Mouse (Mus musculus) heart, adult 18-20 months (tissue): ENCODE measurements around the gene Lpcat4. TPM values are rescaled to one million over a fixed set of nuclear protein-coding genes. Genes with fewer than 3 reads are reported as not detected.
"Not testable (repeated sequence)": the region's sequence is repeated elsewhere in the genome, so short reads cannot be mapped to it uniquely, and the experiment has no call there.

Experiments used
- DNase-seq, 2 experiments: peaks; one replicate each; pipeline ENCODE4 v3.0.0; 2021 to 2022; ENCODE audit warnings: mixed read lengths in 1 of 2
- total RNA-seq, 2 experiments: library from RNA; stranded (reverse); gene quantifications; 2 replicates each; pipeline ENCODE4 v1.2.3; 2021

Lpcat4 gene
- total RNA-seq, 2 experiments from 2014 or later, result 2.0 to 3.0 TPM

DNA sequence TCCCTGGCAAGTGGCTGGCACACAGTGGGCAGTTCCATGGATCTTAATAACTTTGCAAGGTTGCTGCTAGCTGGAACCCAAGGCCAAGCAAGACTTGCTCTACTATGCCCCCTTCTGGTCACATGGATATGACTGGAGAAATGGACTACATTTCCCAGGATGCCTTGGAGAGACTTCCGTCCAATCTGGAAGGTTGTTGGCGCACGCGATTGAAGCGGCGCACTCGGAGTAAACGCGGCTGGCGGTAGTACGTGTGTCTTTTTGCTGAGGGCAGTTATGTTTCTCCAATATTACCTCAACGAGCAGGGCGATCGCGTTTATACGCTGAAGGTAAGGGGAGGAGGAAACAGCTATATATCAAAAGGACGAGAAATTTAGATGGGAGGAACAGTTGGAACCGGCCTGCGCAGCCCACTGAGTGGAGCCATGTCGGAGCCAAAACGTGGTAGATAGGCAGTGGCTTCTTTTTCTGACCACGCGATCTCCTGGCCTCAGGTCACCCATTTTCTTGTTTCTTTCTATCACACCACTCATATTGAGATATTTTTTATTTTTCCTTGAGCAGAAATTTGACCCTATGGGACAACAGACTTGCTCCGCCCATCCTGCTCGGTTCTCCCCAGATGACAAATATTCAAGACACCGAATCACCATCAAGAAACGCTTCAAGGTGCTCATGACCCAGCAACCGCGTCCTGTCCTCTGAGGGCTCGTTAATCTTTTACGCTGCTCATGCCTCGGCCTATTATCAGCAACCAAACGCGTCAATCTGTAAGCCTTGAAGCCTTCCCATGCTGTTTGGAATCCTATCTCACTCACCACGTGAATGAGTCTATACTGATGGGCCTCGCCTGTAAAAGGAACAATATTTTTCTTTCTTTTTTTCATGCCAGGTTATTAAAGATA is 22.7 kb downstream of the Lpcat4 start, which contains the start of gene Nop10:
Gene Nop10, plus strand, starts transcription at position 179 of the 906 bp plus-strand sequence.
- peak; percentile 90 to 91 for DNase-seq

DNA sequence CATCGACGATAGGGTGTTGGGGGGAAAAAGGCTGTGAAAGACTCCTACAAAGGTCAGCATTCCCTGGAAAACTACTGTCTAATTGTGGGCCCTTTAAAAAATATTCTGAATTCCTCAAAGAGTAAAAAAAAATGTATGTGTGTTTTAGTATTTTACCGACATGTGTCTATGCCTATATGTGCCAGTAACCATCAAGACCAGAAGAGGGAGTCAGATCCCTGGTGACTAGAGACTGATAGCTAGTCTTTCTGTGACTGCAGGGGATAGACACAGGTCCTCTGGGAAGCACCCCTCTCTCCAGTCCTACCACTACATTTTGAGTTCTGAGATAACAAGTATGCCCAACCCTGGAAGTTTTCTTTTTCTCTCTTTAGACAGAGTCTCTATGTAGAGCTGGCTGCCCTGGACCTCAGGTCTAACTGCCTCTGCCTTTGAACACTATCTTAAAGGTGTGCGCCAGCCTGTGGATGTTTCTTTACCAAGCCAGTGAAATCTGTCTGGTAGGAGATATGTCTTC is 23.6 kb downstream of the Lpcat4 start:
- DNase-seq, result no peak

DNA sequence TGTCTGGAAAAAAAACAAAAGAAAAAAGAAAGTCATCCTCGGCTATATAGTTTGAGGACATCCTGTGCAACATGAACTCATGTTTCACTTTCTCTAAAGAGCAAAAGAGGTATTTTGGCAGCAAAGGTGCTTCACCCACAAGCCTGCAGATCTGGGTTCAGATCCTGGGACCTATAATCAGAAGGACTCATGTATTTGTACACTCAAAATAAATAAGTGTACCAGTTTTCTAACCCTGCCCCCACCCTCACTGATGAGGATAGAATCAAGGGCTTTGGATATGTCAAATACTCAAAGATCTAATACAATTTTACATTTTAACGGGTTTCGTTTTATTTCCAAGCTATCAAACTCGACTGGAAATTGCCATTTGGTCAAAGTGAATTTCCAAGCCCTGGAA is 25.1 kb downstream of the Lpcat4 start:
- no peak for DNase-seq

GRCm38 (mm10) chr2:112265448-112266241 is 26.4 kb downstream of the Lpcat4 start, which contains the start of gene Slc12a6:
Gene Slc12a6, plus strand, starts transcription at chr2:112265825.
- DNase-seq, result peak; percentile 92 to 96

DNA sequence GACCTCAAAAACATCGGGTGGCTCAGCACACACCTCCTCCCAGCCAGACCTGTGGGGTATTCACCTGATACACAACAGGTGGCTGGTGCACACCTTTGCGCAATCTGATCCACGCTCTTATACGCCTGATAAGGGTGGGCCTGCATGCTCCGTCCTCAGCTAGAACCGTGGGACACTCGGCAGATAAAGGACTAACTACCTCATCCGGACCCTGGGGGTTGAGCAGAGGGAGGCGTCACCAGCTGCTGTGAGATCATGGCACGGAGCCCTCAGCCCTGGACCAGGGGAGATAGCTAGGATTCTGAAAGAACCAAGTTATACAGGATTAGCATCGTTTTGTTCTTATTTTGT is 26.9 kb downstream of the Lpcat4 start, which contains the start of gene Gm21985:
Gene Gm21985, plus strand, starts transcription at position 73 of the 351 bp plus-strand sequence.
- peak; percentile 77 to 78 for DNase-seq

DNA sequence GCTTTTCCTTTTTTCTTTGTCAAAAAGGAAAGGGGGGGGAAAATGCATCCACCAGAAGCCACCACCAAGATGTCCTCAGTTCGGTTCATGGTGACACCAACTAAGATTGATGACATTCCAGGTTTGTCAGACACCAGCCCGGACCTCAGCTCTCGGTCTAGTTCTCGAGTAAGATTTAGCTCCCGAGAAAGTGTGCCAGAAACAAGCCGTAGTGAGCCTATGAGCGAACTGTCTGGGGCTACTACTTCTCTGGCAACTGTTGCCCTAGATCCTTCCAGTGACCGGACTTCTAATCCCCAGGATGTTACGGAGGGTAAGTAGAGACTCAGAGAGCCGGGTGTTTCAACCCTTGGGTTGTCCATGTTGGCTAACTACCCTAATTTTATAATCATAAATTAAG is 27.5 kb downstream of the Lpcat4 start:
- DNase-seq, result peak; percentile 51 to 69

- DNase-seq, result peak in 1 of 2 experiments; percentile 38
These were observed 28.4 kb downstream of the Lpcat4 start for GRCm38 (mm10) chr2:112267547-112268269.

GRCm38 (mm10) chr2:112270011-112270410 is 30.7 kb downstream of the Lpcat4 start:
- peak; percentile 38 to 55 for DNase-seq

DNA sequence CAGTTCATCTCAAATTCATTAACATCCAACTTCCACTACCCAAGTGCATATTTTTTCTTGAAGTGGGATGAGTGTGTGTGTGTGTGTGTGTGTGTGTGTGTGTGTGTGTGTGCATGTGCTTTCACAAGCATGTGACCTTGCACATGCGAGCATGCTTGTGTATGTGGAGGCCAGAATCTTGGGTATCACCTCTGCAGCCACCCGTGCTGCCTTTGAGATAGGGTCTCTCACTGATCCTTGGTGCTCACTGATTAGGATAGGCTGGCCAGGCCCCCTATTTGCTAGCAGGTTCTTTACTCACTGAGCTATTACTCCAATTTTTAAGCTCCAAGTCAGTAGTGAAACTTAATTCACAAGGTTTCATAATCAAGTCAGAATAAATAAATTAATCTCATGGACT is 33.6 kb downstream of the Lpcat4 start:
- no peak for DNase-seq

GRCm38 (mm10) chr2:112273474-112273873 is 34.2 kb downstream of the Lpcat4 start:
- no peak for DNase-seq

GRCm38 (mm10) chr2:112276870-112277269 is 37.6 kb downstream of the Lpcat4 start:
- DNase-seq, result no peak

DNA sequence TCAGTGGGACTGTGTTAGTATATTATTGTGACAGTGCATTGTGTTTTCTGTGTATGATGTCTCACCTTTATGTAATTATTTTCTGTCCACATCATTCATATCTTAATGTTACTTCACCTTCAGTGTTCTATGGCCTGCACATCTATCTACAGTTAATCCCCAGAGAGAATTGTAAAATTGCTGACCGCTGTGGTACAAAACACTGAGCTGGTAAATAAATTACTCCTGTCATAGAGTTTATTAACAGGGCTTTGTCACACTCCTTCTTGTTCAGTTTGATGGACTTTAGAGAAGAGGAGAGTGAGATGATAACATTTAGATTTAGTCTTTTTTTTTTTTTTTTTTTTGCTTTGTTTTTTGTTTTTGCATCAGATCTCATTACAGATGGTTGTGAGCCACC is 43.6 kb downstream of the Lpcat4 start:
- DNase-seq, result no peak

GRCm38 (mm10) chr2:112284363-112285030 is 45.2 kb downstream of the Lpcat4 start:
- peak; percentile 82 to 86 for DNase-seq

- no peak for DNase-seq
These were observed 45.7 kb downstream of the Lpcat4 start for GRCm38 (mm10) chr2:112285031-112285390.

DNA sequence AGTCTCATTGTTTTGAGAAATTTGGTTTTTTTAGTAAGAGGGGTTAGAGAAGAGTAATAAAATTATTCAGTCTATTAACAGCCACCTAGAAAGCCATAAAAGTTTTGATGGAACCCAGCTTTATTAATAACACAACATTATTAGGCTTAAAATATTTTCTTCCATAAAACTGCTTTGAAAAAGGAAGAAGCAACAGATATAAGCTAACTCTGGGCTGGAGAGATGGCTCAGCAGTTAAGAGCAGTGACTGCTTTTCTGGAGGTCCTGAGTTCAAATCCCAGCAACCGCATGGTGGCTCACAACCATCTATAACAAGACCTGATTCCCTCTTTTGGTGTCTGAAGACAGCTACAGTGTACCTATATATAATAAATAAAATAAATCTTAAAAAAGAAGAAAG is 46.8 kb downstream of the Lpcat4 start:
- not testable (repeated sequence) for DNase-seq

- DNase-seq, result no peak
These were observed 47.8 kb downstream of the Lpcat4 start for GRCm38 (mm10) chr2:112287059-112287458.

DNA sequence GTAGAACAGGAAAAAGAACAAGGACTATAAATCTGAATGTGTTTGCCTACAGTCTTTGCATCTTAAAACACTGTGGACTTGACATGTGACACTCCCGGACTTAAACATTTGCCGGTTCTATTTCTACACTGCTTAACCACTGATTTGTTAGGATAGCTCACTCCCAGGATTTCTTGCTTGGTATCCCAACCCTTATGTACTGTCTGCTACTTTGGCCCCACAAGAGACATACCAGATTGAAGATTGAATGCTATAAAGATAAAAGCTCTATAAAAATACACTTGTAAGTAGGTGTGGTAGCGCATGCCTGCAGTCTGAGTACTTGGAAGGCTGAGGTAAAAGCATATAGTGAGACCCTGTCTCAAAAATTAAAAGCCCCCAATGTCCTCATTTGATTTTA is 50.2 kb downstream of the Lpcat4 start:
- no peak for DNase-seq

DNA sequence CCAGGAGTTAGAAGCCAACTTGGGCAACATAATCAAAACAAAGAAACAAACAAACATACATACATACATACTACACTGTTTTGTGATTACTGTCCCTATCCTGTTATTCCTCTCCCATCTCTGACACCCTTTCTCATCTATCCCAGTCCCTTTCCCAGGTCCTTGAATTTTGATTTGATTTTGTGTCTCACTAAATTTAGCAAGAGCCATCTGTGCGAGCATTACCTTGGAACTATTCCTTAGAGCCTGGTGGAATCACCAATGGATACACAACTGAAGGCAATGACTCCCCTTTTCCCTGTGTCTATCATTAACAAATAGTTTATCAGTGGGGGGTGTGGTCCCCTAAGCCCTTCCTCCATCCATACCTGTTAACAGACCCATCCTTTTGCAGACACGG is 53.6 kb downstream of the Lpcat4 start:
- DNase-seq, result no peak

GRCm38 (mm10) chr2:112296211-112296610 is 56.9 kb downstream of the Lpcat4 start:
- DNase-seq, result peak in 1 of 2 experiments; percentile 22
